Mouse (Mus musculus) monocyte, adult 2 months (primary cell): ENCODE measurements around the gene Galc.

ENCODE experiments used
- DNase-seq, 2 experiments: peaks; one replicate each; pipeline ENCODE4 v3.0.0; 2022; ENCODE audit warnings: low spot score in 2 of 2, low read depth in 1 of 2

Gene Galc

GRCm38 (mm10) chr12:98187186-98187899 is 71.9 kb downstream of the Galc start:
- no peak for DNase-seq

GRCm38 (mm10) chr12:98181729-98182128 is 77.5 kb downstream of the Galc start:
- DNase-seq = no peak

- no peak for DNase-seq
Observed at GRCm38 (mm10) chr12:98180807-98181206, 78.5 kb downstream of the Galc start.

- DNase-seq = no peak
Observed at GRCm38 (mm10) chr12:98180235-98180800, 78.9 kb downstream of the Galc start.

GRCm38 (mm10) chr12:98179496-98179895 is 79.8 kb downstream of the Galc start:
- DNase-seq = no peak

- DNase-seq = no peak
Observed at GRCm38 (mm10) chr12:98176632-98177031, 82.6 kb downstream of the Galc start.

GRCm38 (mm10) chr12:98161901-98162300 is 97.4 kb downstream of the Galc start:
- DNase-seq = no peak

- no peak for DNase-seq
Observed at GRCm38 (mm10) chr12:98160867-98161266, 98.4 kb downstream of the Galc start.
